Mouse (Mus musculus): Measurements from ENCODE around the gene Ptprcap. TPM values are rescaled to one million over a fixed set of nuclear protein-coding genes. Genes with fewer than 3 reads are reported as not detected.
A peak's percentile ranks its signal among the peaks of the same experiment; 100 is the strongest.

The Ptprcap gene
- total RNA-seq, 2 experiments from 2014 or later: 1.2 to 1.6 TPM

- intact Hi-C loops (cut with DNase I): no loop called here
- no peak for DNase-seq
Observed at GRCm38 (mm10) chr19:4192251-4192985, 39.0 kb downstream of the Ptprcap start.

- intact Hi-C loops (cut with DNase I): no loop called here
- no peak for DNase-seq
Observed at GRCm38 (mm10) chr19:4193129-4193528, 39.7 kb downstream of the Ptprcap start.

- intact Hi-C loops (cut with DNase I): no loop called here
- DNase-seq: no peak
Observed at GRCm38 (mm10) chr19:4194021-4194724, 40.8 kb downstream of the Ptprcap start.

- peak; percentile 95 for DNase-seq
Observed at GRCm38 (mm10) chr19:4194776-4195650, 41.6 kb downstream of the Ptprcap start.

GRCm38 (mm10) chr19:4196048-4196447, 42.6 kb downstream of the Ptprcap start:
- DNase-seq: no peak
- intact Hi-C loops (cut with DNase I): no loop called here

More at GRCm38 (mm10) chr19:4194776-4195650, 41.6 kb downstream of the Ptprcap start:
- intact Hi-C loops (cut with DNase I): no loop called here

GRCm38 (mm10) chr19:4196548-4196947, 43.1 kb downstream of the Ptprcap start:
- DNase-seq: no peak
- intact Hi-C loops (cut with DNase I): no loop called here

GRCm38 (mm10) chr19:4197180-4197579, 43.8 kb downstream of the Ptprcap start:
- intact Hi-C loops (cut with DNase I): no loop called here
- no peak for DNase-seq

GRCm38 (mm10) chr19:4201291-4201909, 48.0 kb downstream of the Ptprcap start, which contains the start of gene Rad9a:
Gene Rad9a (minus strand): TSS chr19:4201662.
- intact Hi-C loops (cut with DNase I): no loop called here
- DNase-seq: peak; percentile 95

GRCm38 (mm10) chr19:4202149-4202548, 48.7 kb downstream of the Ptprcap start:
- no peak for DNase-seq
- intact Hi-C loops (cut with DNase I): no loop called here

- intact Hi-C loops (cut with DNase I): no loop called here
Observed at GRCm38 (mm10) chr19:4203148-4203547, 49.7 kb downstream of the Ptprcap start.

GRCm38 (mm10) chr19:4203604-4204326, 50.4 kb downstream of the Ptprcap start:
- DNase-seq: no peak
- intact Hi-C loops (cut with DNase I): no loop called here

More at GRCm38 (mm10) chr19:4203148-4203547, 49.7 kb downstream of the Ptprcap start:
- no peak for DNase-seq

GRCm38 (mm10) chr19:4204889-4205288, 51.5 kb downstream of the Ptprcap start:
- intact Hi-C loops (cut with DNase I): no loop called here
- DNase-seq: no peak

Other genes starting within 250 kb of the Ptprcap start
- gene Tcirg1, start 246.5 kb upstream of the Ptprcap start, total RNA-seq (2021): 10 to 100 TPM; 24.0 to 27.9 TPM
- gene Ndufs8, start 240.8 kb upstream of the Ptprcap start, total RNA-seq (2021): 100 to 1,000 TPM in 1 of 2 experiments, 10 to 100 TPM in 1; 94.0 to 102 TPM
- 1 to 10 TPM; 1.5 to 1.9 TPM for gene Aldh3b1, start 223.8 kb upstream of the Ptprcap start, total RNA-seq (2021)
- 1 to 10 TPM; 6.4 to 8.9 TPM for gene Unc93b1, start 218.4 kb upstream of the Ptprcap start, total RNA-seq (2021)
- not detected for gene Aldh3b3, start 195.0 kb upstream of the Ptprcap start, total RNA-seq (2021)
- under 1 TPM; 0.40 to 0.64 TPM for gene Aldh3b2, start 181.3 kb upstream of the Ptprcap start, total RNA-seq (2021)
- gene Acy3, start 167.0 kb upstream of the Ptprcap start, total RNA-seq (2021): 1 to 10 TPM; 1.4 to 1.6 TPM
- not detected for gene Tbx10, start 160.9 kb upstream of the Ptprcap start, total RNA-seq (2021)
- gene Nudt8, start 153.0 kb upstream of the Ptprcap start, total RNA-seq (2021): 10 to 100 TPM; 14.6 to 14.8 TPM
- gene Gm49405, start 153.0 kb upstream of the Ptprcap start, total RNA-seq (2021): 1 to 10 TPM; 4.1 to 4.8 TPM
- 1 to 10 TPM; 8.3 to 9.4 TPM for gene Doc2g, start 150.3 kb upstream of the Ptprcap start, total RNA-seq (2021)
- 100 to 1,000 TPM; 185 to 196 TPM for gene Ndufv1, start 140.8 kb upstream of the Ptprcap start, total RNA-seq (2021)
- 100 to 1,000 TPM; 288 to 297 TPM for gene Gstp1, start 115.6 kb upstream of the Ptprcap start, total RNA-seq (2021)
- gene Gstp2, start 107.6 kb upstream of the Ptprcap start, total RNA-seq (2021): 10 to 100 TPM; 27.2 to 31.6 TPM
- not detected for gene Gstp3, start 94.0 kb upstream of the Ptprcap start, total RNA-seq (2021)
- gene Cabp2, start 72.0 kb upstream of the Ptprcap start, total RNA-seq (2021): not detected
- 10 to 100 TPM; 27.5 to 28.3 TPM for gene Cdk2ap2, start 56.4 kb upstream of the Ptprcap start, total RNA-seq (2021)
- 100 to 1,000 TPM; 185 to 187 TPM for gene Pitpnm1, start 53.6 kb upstream of the Ptprcap start, total RNA-seq (2021)
- 10 to 100 TPM; 54.8 to 64.8 TPM for gene Aip, start 27.7 kb upstream of the Ptprcap start, total RNA-seq (2021)
- gene Gpr152, start 13.8 kb upstream of the Ptprcap start, total RNA-seq (2021): not detected
- not detected for gene Cabp4, start 9.6 kb upstream of the Ptprcap start, total RNA-seq (2021)
- gene Coro1b, start 5.0 kb upstream of the Ptprcap start, total RNA-seq (2021): 100 to 1,000 TPM in 1 of 2 experiments, 10 to 100 TPM in 1; 92.6 to 107 TPM
- 10 to 100 TPM; 38.1 to 39.2 TPM for gene Rps6kb2, start 9.8 kb downstream of the Ptprcap start, total RNA-seq (2021)
- gene Carns1, start 21.9 kb downstream of the Ptprcap start, total RNA-seq (2021): 1 to 10 TPM; 2.4 to 3.1 TPM
- gene Tbc1d10c, start 37.7 kb downstream of the Ptprcap start, total RNA-seq (2021): 1 to 10 TPM; 2.1 to 2.4 TPM
- 100 to 1,000 TPM; 318 to 333 TPM for gene Ppp1ca, start 38.5 kb downstream of the Ptprcap start, total RNA-seq (2021)
- gene Rad9a, start 48.1 kb downstream of the Ptprcap start, total RNA-seq (2021): 10 to 100 TPM in 1 of 2 experiments, 1 to 10 TPM in 1; 9.8 to 10.6 TPM
- gene Clcf1, start 60.6 kb downstream of the Ptprcap start, total RNA-seq (2021): 1 to 10 TPM; 1.2 to 1.3 TPM
- gene AC109138.7, start 60.8 kb downstream of the Ptprcap start, total RNA-seq (2021): not detected
- 10 to 100 TPM; 11.3 to 11.9 TPM for gene Pold4, start 78.3 kb downstream of the Ptprcap start, total RNA-seq (2021)
- gene Ssh3, start 115.6 kb downstream of the Ptprcap start, total RNA-seq (2021): 10 to 100 TPM; 71.0 to 74.6 TPM
- gene Ankrd13d, start 129.5 kb downstream of the Ptprcap start, total RNA-seq (2021): 10 to 100 TPM; 98.4 to 99.3 TPM
- gene Grk2, start 152.6 kb downstream of the Ptprcap start, total RNA-seq (2021): 100 to 1,000 TPM; 143 to 167 TPM
- gene Kdm2a, start 244.7 kb downstream of the Ptprcap start, total RNA-seq (2021): 10 to 100 TPM; 71.2 to 80.9 TPM